Mouse (Mus musculus) embryonic stem cell, embryonic (primary cell): ENCODE measurements around the gene Gxylt2.

Experiments
- CTCF ChIA-PET, 4 experiments: fragments of 300-600 bp in 2 of 4; fragments of 350-600 bp in 2 of 4; sonication (Branson Sonifier 250); formaldehyde crosslinking; loops; one replicate each; lab custom pipeline; 2022; ENCODE audit warnings: inconsistent platforms in 2 of 4; lab: Charles Lee
- POLR2A ChIA-PET, 4 experiments: fragments of 300-600 bp in 2 of 4; fragments of 350-600 bp in 2 of 4; sonication (Branson Sonifier 250); formaldehyde crosslinking; loops; one replicate each; lab custom pipeline; 2022; ENCODE audit warnings: antibody characterized with exemption in 4 of 4, inconsistent platforms in 1 of 4; lab: Charles Lee

The Gxylt2 gene

GRCm38 (mm10) chr6:100775923-100776505 lies 71.5 kb downstream of the Gxylt2 start:
- POLR2A ChIA-PET = interaction anchor here in 1 of 4 experiments (1.1 kb wide), 1 partner anchor 10 kb away, joined by 3 read pairs; no protein-coding TSS in a partner anchor
- CTCF ChIA-PET = interaction anchor here in 1 of 4 experiments (0.5 kb wide), 1 partner anchor 82 kb away, joined by 3 read pairs; no protein-coding TSS in a partner anchor

GRCm38 (mm10) chr6:100778595-100778994 lies 74.1 kb downstream of the Gxylt2 start:
- ChIA-PET CTCF (interaction anchor here in 1 of 4 experiments (0.5 to 0.6 kb wide), 3 partner anchors 39 to 512 kb away, joined by 3 read pairs; no protein-coding TSS in a partner anchor), POLR2A (no interaction called here)

GRCm38 (mm10) chr6:100780421-100780820 lies 75.9 kb downstream of the Gxylt2 start:
- POLR2A ChIA-PET = interaction anchor here in 2 of 4 experiments (0.6 to 0.7 kb wide), 3 partner anchors 59 to 194 kb away, joined by 3 to 7 read pairs (median 3); no protein-coding TSS in a partner anchor
- CTCF ChIA-PET = no interaction called here

- ChIA-PET POLR2A (no interaction called here), CTCF (no interaction called here)
These were observed 77.1 kb downstream of the Gxylt2 start for GRCm38 (mm10) chr6:100781644-100782043.

- ChIA-PET CTCF (no interaction called here), POLR2A (no interaction called here)
These were observed 83.2 kb downstream of the Gxylt2 start for GRCm38 (mm10) chr6:100787726-100788125.

- CTCF ChIA-PET = no interaction called here
- POLR2A ChIA-PET = interaction anchor here in 1 of 4 experiments (0.7 kb wide), 1 partner anchor 175 kb away, joined by 4 read pairs; no protein-coding TSS in a partner anchor
These were observed 84.6 kb downstream of the Gxylt2 start for GRCm38 (mm10) chr6:100789161-100789560.

GRCm38 (mm10) chr6:100792055-100792659 lies 87.6 kb downstream of the Gxylt2 start:
- ChIA-PET POLR2A (interaction anchor here in 1 of 4 experiments (1.0 to 1.2 kb wide), 2 partner anchors 9 to 41 kb away, joined by 3 read pairs; partner anchors contain the start of gene Ppp4r2), CTCF (no interaction called here)

- POLR2A ChIA-PET = interaction anchor here in 1 of 4 experiments (1.0 to 1.2 kb wide), 2 partner anchors 10 to 40 kb away, joined by 3 read pairs; partner anchors contain the start of gene Ppp4r2
- CTCF ChIA-PET = no interaction called here
These were observed 88.6 kb downstream of the Gxylt2 start for GRCm38 (mm10) chr6:100792973-100793769.

- POLR2A ChIA-PET = no interaction called here
- CTCF ChIA-PET = no interaction called here
These were observed 91.3 kb downstream of the Gxylt2 start for GRCm38 (mm10) chr6:100795797-100796196.

GRCm38 (mm10) chr6:100799290-100799689 lies 94.8 kb downstream of the Gxylt2 start:
- POLR2A ChIA-PET = interaction anchor here in 2 of 4 experiments (0.5 to 0.6 kb wide), 2 partner anchors 316 to 528 kb away, joined by 3 to 6 read pairs; no protein-coding TSS in a partner anchor
- CTCF ChIA-PET = no interaction called here

GRCm38 (mm10) chr6:100799766-100800165 lies 95.2 kb downstream of the Gxylt2 start:
- ChIA-PET CTCF (no interaction called here), POLR2A (interaction anchor here in 1 of 4 experiments (0.5 kb wide), 1 partner anchor 527 kb away, joined by 6 read pairs; no protein-coding TSS in a partner anchor)

- CTCF ChIA-PET = no interaction called here
- POLR2A ChIA-PET = no interaction called here
These were observed 96.0 kb downstream of the Gxylt2 start for GRCm38 (mm10) chr6:100800497-100800955.

- POLR2A ChIA-PET = interaction anchor here in 2 of 4 experiments (1.0 to 1.1 kb wide), 2 partner anchors 30 to 40 kb away, joined by 3 read pairs; no protein-coding TSS in a partner anchor
- CTCF ChIA-PET = interaction anchor here in 2 of 4 experiments (0.6 to 1.0 kb wide), 3 partner anchors 84 to 1150 kb away, joined by 3 read pairs; no protein-coding TSS in a partner anchor
These were observed 98.0 kb downstream of the Gxylt2 start for GRCm38 (mm10) chr6:100802381-100803083.

- POLR2A ChIA-PET = interaction anchor here in 3 of 4 experiments (0.6 to 1.1 kb wide), 5 partner anchors 20 to 447 kb away, joined by 3 to 5 read pairs (median 3); no protein-coding TSS in a partner anchor
- CTCF ChIA-PET = interaction anchor here in 2 of 4 experiments (0.6 to 1.0 kb wide), 3 partner anchors 83 to 1151 kb away, joined by 3 read pairs; no protein-coding TSS in a partner anchor
These were observed 98.7 kb downstream of the Gxylt2 start for GRCm38 (mm10) chr6:100803250-100803649.

- ChIA-PET CTCF (interaction anchor here in 1 of 4 experiments (0.7 kb wide), 1 partner anchor 1251 kb away, joined by 3 read pairs; no protein-coding TSS in a partner anchor), POLR2A (interaction anchor here in 1 of 4 experiments (0.7 kb wide), 1 partner anchor 9 kb away, joined by 7 read pairs; no protein-coding TSS in a partner anchor)
These were observed 102.7 kb downstream of the Gxylt2 start for GRCm38 (mm10) chr6:100807187-100807586.

GRCm38 (mm10) chr6:100807746-100808145 lies 103.2 kb downstream of the Gxylt2 start:
- ChIA-PET POLR2A (interaction anchor here in 1 of 4 experiments (0.7 kb wide), 2 partner anchors 10 to 807 kb away, joined by 6 to 7 read pairs; no protein-coding TSS in a partner anchor), CTCF (interaction anchor here in 2 of 4 experiments (0.7 kb wide), 3 partner anchors 137 to 1766 kb away, joined by 3 to 5 read pairs (median 4); partner anchors contain the start of gene Shq1 (in 1 of the 2))

- CTCF ChIA-PET = interaction anchor here in 2 of 4 experiments (0.7 kb wide), 2 partner anchors 137 to 1767 kb away, joined by 4 to 5 read pairs; partner anchors contain the start of gene Shq1 (in 1 of the 2)
- POLR2A ChIA-PET = interaction anchor here in 1 of 4 experiments (0.7 kb wide), 1 partner anchor 807 kb away, joined by 6 read pairs; no protein-coding TSS in a partner anchor
These were observed 103.8 kb downstream of the Gxylt2 start for GRCm38 (mm10) chr6:100808221-100808778.
